Mouse (Mus musculus): Measurements from ENCODE around the gene Gm42421.

Gm42421 gene

GRCm38 (mm10) chr5:143927875-143928274 lies at the start of gene Gm42421:
Gene Gm42421 (plus strand): TSS chr5:143928175.
- DNase-seq (ENCODE audit: extremely low read depth, insufficient read length, low spot score): no peak

GRCm38 (mm10) chr5:143885274-143885673 lies 42.7 kb upstream of the Gm42421 start:
- DNase-seq (ENCODE audit: extremely low read depth, insufficient read length, low spot score): no peak

- no peak for DNase-seq (ENCODE audit: extremely low read depth, insufficient read length, low spot score)
Observed at GRCm38 (mm10) chr5:143890741-143891140, 37.2 kb upstream of the Gm42421 start.

- DNase-seq (ENCODE audit: extremely low read depth, insufficient read length, low spot score): no peak
Observed at GRCm38 (mm10) chr5:143892255-143892886, 35.6 kb upstream of the Gm42421 start.

GRCm38 (mm10) chr5:143893396-143893795 lies 34.6 kb upstream of the Gm42421 start:
- no peak for DNase-seq (ENCODE audit: extremely low read depth, insufficient read length, low spot score)

- no peak for DNase-seq (ENCODE audit: extremely low read depth, insufficient read length, low spot score)
Observed at GRCm38 (mm10) chr5:143897635-143898330, 30.2 kb upstream of the Gm42421 start, which contains the start of gene Ankrd61. Gene Ankrd61 (minus strand): TSS chr5:143897685.

- DNase-seq (ENCODE audit: extremely low read depth, insufficient read length, low spot score): no peak
Observed at GRCm38 (mm10) chr5:143902111-143902510, 25.9 kb upstream of the Gm42421 start.

- DNase-seq (ENCODE audit: extremely low read depth, insufficient read length, low spot score): no peak
Observed at GRCm38 (mm10) chr5:143903813-143904212, 24.2 kb upstream of the Gm42421 start.

GRCm38 (mm10) chr5:143906429-143906828 lies 21.5 kb upstream of the Gm42421 start:
- DNase-seq (ENCODE audit: extremely low read depth, insufficient read length, low spot score): no peak

- no peak for DNase-seq (ENCODE audit: extremely low read depth, insufficient read length, low spot score)
Observed at GRCm38 (mm10) chr5:143908926-143909325, 19.0 kb upstream of the Gm42421 start.

GRCm38 (mm10) chr5:143909417-143910400 lies 18.3 kb upstream of the Gm42421 start, which contains the start of the genes Aimp2 and Pms2:
Gene Aimp2 (minus strand): TSS chr5:143909847.
Gene Pms2 (plus strand): TSS chr5:143909964.
- peak; percentile 94 for DNase-seq (ENCODE audit: extremely low read depth, insufficient read length, low spot score)

GRCm38 (mm10) chr5:143916221-143916620 lies 11.8 kb upstream of the Gm42421 start:
- no peak for DNase-seq (ENCODE audit: extremely low read depth, insufficient read length, low spot score)

- DNase-seq (ENCODE audit: extremely low read depth, insufficient read length, low spot score): peak; percentile 29
Observed at GRCm38 (mm10) chr5:143917418-143917817, 10.6 kb upstream of the Gm42421 start.

GRCm38 (mm10) chr5:143918120-143918519 lies 9.9 kb upstream of the Gm42421 start:
- DNase-seq (ENCODE audit: extremely low read depth, insufficient read length, low spot score): no peak

- DNase-seq (ENCODE audit: extremely low read depth, insufficient read length, low spot score): no peak
Observed at GRCm38 (mm10) chr5:143924781-143925452, 3.1 kb upstream of the Gm42421 start.

- DNase-seq (ENCODE audit: extremely low read depth, insufficient read length, low spot score): no peak
Observed at GRCm38 (mm10) chr5:143929291-143929690, 1.3 kb downstream of the Gm42421 start.

GRCm38 (mm10) chr5:143930656-143931055 lies 2.7 kb downstream of the Gm42421 start:
- DNase-seq (ENCODE audit: extremely low read depth, insufficient read length, low spot score): no peak

GRCm38 (mm10) chr5:143931863-143932580 lies 4.0 kb downstream of the Gm42421 start:
- DNase-seq (ENCODE audit: extremely low read depth, insufficient read length, low spot score): no peak

- DNase-seq (ENCODE audit: extremely low read depth, insufficient read length, low spot score): no peak
Observed at GRCm38 (mm10) chr5:143932831-143933230, 4.9 kb downstream of the Gm42421 start, which contains the start of gene Rsph10b. Gene Rsph10b (plus strand): TSS chr5:143933035.

GRCm38 (mm10) chr5:143933414-143933813 lies 5.4 kb downstream of the Gm42421 start:
- DNase-seq (ENCODE audit: extremely low read depth, insufficient read length, low spot score): no peak

All from 3134 (cell line).